Mouse (Mus musculus) ZHBTc4 (cell line): Measurements from ENCODE around the gene Ntpcr.
A peak's percentile ranks its signal among the peaks of the same experiment; 100 is the strongest.

Source experiments
- DNase-seq: peaks from one replicate; pipeline ENCODE4 v3.0.0-alpha.2; 2011; ENCODE audit warnings: low read depth, low spot score

Ntpcr gene

GRCm38 (mm10) chr8:125725037-125725820 is 4.5 kb upstream of the Ntpcr start:
- DNase-seq: no peak

DNA sequence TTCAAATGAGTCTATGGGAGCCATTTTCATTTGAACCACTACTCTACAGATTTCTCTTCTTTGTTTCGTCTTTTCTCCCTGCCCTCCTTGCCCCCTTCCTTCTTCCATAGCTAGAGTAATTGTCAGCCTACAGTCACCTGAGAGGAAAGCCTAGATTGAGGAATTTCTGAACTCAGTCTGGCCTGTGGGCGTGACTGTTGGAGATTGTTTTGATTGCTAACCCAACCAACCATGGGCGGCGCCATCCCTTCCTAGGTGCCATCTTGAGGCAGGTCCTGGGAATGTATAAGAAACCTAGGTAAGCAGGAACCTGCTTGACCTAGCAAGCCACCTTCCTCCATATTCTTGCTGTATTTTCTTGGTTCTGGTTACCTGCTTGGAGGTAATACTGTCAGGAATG is 3.6 kb upstream of the Ntpcr start:
- DNase-seq: peak; percentile 65

- DNase-seq: no peak
Measured at GRCm38 (mm10) chr8:125726986-125727385, 2.8 kb upstream of the Ntpcr start.

DNA sequence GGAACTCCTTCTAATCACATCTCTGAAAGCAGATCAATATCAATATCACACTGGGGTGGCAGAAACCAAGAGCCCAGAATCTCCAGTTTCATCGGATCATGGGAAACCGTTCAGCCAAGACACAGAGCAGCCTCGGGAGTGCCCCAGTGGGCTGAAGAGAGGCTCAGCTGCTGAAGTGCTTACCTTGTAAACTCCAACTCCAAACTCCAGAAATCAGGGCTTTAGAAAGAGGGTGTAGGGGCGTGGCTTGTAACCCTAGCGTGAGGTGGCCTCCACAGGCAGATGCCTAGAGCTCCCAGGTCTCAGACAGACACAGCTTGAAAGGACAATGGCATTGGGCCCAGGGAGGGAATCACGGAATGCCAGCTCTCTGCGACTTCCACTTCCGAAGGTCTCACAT is 2.0 kb upstream of the Ntpcr start:
- DNase-seq: peak; percentile 64

DNA sequence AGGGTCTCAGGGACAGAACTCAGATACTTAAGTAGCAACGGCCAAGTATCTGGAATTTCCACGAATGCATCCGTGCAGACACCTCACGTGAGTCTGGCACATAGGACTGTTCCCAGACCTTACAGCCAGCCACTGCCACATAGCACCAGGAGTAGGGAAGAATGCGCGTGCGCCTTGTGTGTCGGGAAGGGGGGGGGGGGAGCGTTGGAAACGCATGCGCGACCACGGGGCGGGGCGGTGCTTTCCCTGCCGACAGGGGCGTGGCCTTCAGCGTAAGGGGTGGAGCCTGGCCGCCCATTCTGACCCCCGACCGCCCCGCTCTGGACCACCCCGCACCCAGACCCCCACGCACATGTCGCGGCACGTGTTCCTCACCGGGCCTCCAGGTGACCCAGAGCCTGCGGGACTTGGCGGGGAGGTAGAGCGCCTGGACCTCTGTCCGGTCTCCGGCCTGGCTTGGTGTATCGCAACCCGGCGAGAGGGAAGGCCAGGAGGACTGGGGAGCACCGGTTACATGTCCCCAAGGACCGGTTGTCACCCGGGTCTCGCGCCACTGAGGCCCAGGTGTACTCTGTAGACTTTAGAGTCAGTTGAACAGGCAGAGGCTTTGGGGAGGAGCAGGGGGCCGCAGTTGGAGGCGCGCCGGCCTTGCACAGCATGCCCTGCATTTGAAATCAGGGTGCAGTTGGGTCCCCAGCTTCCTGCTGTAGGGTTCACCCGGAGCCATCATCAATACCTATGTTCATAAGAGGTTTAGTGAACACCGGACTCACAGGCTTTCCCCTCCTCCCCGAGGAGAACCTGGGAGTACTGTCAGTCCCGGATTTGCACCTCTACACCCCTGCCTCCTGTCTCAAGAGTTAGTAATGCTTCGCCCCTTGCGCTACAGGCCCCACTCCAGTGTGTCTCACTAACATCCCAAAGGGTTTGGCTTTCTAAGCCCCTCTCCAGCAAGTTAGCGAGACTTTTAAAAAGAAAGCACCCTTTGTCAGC is 4.5 kb downstream of the Ntpcr start:
- peak; percentile 95 for DNase-seq

- no peak for DNase-seq
Measured at GRCm38 (mm10) chr8:125738956-125739355, 9.2 kb downstream of the Ntpcr start.

DNA sequence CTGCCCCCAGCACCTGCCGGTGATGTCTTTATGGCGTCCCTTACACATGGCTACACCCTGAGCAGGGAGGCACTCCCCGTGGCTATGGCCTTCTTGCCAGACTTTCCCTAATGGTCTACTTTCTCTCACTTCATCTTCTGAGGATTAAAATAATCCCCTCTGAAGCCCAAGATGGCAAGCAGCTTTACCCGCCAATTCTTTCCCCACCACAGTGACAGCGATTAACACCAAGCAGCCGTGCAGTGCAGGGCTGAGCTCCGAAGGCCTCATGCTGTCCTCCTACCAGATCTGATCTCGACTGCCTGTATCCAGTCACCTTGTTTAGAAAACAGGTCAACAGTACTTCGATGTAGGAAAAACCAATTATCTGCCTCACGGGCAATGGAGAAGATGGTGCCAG is 10.9 kb downstream of the Ntpcr start:
- no peak for DNase-seq

DNA sequence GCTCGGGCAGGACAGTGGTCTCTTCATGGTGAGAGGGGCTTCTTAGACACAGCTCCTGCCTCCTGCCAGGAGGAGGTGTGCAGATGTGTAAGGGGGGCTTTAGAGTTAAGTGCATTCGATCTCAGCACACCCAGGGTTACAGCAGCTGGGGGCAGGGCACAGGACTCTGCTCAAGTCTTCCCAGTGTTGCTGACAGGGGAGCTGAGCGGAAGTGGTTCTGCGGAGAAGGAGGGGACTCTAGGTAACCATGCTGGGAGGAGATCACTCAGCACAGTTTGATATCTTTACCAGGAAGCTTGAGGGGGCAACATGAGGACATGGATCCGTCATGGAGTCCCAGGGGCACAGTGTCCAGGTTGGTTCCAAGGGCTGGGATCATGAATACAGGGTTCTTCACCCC is 11.6 kb downstream of the Ntpcr start:
- DNase-seq: no peak

- DNase-seq: peak; percentile 65
Measured at GRCm38 (mm10) chr8:125741855-125742254, 12.1 kb downstream of the Ntpcr start.

GRCm38 (mm10) chr8:125742406-125742805 is 12.6 kb downstream of the Ntpcr start:
- DNase-seq: no peak

DNA sequence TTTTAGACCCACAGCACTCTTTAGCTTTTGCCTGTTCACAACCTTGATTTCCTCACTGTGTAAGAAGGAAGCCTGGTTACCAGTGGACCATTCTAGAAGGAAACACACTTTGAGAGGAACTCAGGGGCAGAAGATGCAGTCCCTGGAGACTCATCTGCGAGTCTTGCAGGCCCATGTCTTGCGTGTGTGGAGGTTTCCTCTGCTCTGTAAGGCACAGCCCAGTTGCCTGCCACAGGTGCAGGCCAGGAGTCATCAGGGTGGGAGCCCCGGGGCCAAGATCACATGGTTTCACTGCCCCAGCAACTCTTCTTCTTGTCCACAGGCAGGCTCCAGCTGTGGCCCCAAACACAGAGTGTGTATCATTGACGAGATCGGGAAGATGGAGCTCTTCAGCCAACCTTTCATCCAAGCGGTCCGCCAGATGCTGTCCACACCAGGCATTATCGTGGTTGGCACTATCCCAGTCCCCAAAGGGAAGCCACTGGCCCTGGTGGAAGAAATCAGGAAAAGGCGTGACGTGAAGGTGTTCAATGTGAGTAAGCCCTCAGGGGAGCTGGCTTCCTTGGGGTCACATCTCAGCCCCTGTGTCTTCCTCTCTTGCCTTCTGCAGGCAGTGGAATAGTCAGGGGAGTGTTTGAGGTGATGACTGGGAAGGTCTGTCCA is 15.3 kb downstream of the Ntpcr start:
- DNase-seq: no peak

GRCm38 (mm10) chr8:125747390-125747789 is 17.6 kb downstream of the Ntpcr start:
- DNase-seq: no peak

GRCm38 (mm10) chr8:125750846-125751245 is 21.1 kb downstream of the Ntpcr start:
- DNase-seq: no peak

GRCm38 (mm10) chr8:125755896-125756295 is 26.1 kb downstream of the Ntpcr start:
- DNase-seq: no peak

DNA sequence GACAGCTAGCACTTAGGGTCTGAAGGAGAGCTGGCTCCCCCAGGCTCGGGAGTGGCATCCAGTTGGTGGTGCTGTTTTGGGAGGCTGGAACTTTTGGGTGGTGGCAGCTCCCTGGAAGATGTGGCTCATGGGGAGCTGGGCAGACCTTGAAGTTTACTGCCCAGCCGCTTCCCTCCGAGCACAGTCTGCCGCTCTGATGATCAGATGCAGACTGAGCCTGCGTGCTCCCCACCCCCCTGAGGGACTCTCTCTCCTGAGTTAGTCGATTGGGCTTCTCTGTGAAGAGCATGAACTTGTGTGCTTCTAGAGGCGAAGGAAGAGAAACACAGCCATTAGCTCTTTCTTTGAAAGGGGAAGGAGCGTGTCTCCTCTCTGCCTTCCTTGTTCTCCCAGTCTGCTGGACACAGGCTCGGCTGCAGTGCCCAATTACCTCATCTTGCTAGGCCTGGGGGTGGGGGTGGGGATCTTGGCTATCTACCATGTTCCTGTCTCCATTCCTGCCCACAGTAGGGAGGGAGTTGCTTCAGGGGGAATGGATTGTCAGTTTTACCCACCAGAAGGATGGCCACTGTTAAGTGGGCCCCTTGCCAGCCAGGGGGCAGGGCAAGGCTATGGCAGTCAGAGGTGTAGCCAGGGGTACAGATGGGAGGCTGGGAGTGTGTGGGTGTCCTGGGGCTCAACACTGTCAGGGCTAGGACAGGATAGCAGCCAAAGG is 26.8 kb downstream of the Ntpcr start:
- no peak for DNase-seq

GRCm38 (mm10) chr8:125757106-125757496 is 27.3 kb downstream of the Ntpcr start:
- no peak for DNase-seq

DNA sequence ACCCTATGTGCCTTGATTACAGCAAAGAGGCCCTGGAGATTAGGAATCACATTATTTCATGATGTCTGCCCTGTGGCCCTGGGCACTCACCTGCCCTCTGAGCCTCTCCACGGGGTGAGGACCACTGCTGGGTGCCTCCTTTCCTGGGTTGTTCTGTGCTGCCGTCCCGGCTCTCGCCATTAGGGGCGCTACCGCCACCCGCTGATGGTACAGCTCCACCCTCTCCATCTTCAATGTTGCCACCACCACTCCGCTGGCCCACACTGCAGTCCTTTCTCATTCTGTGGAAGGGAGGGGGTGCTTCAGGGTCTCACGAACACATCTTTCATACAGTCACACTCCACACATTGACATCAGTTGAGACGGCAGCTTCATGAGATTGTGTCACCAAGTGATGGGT is 29.3 kb downstream of the Ntpcr start:
- peak; percentile 64 for DNase-seq

GRCm38 (mm10) chr8:125763066-125763786 is 33.5 kb downstream of the Ntpcr start:
- no peak for DNase-seq

- no peak for DNase-seq
Measured at GRCm38 (mm10) chr8:125768079-125768478, 38.3 kb downstream of the Ntpcr start.

DNA sequence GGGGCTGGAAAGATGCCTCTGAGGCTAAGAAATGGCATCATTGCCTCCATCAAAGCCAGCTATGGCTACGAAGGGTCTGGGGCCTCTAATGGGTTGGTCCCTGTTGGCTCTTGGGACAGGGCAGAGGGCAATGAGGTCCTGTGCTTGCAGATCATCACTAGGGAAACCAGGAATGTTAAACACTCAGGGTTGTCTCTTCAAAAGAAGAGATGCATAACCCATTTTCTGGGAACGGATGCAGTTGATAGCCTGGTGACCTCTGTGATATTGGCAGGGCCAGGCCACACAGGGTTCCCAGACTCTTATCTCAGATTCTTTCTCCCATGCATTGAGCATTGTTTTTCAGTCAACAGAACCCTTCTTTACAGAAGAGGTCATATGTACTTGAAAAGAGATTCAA is 42.5 kb downstream of the Ntpcr start:
- DNase-seq: no peak
